Mouse (Mus musculus) megakaryocyte, adult 5-6 weeks (primary cell): ENCODE results near the gene Lamb1. TPM values are rescaled to one million over a fixed set of nuclear protein-coding genes. Genes with fewer than 3 reads are reported as not detected.

Experiments used
- ATAC-seq: 2 replicates; pipeline ENCODE4 v1.8.0; 2016; ENCODE audit warnings: mild to moderate bottlenecking, inconsistent platforms; ENCODE audit not compliant: poor library complexity, severe bottlenecking
- total RNA-seq, 2 experiments: library from RNA; stranded (forward) in 1 of 2; stranded (reverse) in 1 of 2; fragments of 153-499, 151-499 nt in 1 of 2; fragments of 221-1000, 200-1000 nt in 1 of 2; gene quantifications; 2 replicates each; pipeline versions ENCODE4 v1.2.3 to v1.2.4; 2015 to 2017

Gene Lamb1
- total RNA-seq, 2 experiments from 2014 or later = 0.20 to 2.5 TPM

DNA sequence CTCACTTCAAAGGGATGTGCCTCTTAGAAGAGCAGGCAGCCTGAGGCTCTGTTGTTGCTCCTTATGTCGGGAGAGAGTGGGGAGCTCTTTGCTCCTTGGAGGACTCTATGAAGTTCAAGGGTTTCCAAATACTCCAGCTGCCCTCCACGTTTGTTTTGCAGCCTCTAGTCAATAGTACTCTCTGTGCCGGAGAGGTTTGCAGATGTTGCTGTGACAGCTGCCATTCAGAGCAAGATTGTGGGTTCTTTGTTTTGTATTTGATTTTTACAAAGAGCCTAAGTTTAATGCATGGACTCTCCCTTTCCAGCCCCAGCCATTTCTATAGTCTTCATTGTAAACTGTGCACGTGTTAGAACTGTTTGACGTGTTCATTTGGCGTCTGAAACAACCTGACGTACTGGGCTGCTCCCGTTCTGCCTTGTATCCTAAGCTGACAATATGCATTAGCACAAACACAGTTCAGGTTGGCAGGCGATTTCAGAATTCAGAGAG is 16.1 kb downstream of the Lamb1 start:
- ATAC-seq = no peak

- ATAC-seq = no peak
These were observed 17.2 kb downstream of the Lamb1 start for GRCm38 (mm10) chr12:31282241-31282640.

- no peak for ATAC-seq
These were observed 18.1 kb downstream of the Lamb1 start for GRCm38 (mm10) chr12:31283131-31283530.

GRCm38 (mm10) chr12:31283617-31284136 is 18.6 kb downstream of the Lamb1 start:
- no peak for ATAC-seq

DNA sequence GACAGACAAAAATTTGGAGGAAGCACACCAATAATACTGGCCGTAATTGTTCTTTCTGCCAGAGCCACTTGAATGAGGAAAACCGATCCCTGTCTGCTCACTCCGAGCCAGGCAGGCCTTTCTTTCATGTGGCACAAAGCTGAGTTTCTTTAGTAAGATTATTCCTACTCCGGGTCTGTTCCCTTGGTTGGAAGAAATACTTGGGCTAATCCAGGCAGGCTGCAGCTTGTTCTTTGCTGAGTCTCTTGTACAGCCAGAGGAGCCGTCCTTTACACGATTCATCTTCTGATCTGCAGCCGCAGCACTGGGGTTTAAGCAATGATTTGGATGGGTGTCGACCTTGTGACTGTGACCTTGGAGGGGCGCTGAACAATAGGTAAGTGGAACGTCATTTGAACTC is 24.0 kb downstream of the Lamb1 start:
- ATAC-seq = no peak

GRCm38 (mm10) chr12:31290951-31291350 is 25.9 kb downstream of the Lamb1 start:
- ATAC-seq = no peak

GRCm38 (mm10) chr12:31293361-31294142 is 28.5 kb downstream of the Lamb1 start:
- ATAC-seq = no peak

DNA sequence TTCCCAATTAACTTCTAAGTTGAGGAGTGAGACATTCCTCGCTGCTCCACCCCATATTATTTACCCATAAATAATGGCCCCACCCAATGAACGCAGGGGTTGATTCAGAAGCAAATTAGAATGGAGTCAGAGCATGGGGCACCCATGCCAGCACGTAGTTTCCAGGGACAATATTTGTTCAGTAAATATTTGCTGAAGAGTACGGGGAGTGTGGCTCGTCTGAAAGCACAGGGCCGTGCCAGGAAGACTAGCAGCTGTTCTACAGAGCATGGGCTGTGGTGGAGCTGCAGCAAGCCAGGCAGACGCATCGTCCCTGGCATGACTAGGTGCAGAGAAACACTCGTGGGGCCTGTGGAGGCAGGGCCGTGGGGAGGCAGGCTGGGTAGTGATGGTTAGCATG is 29.5 kb downstream of the Lamb1 start:
- no peak for ATAC-seq

DNA sequence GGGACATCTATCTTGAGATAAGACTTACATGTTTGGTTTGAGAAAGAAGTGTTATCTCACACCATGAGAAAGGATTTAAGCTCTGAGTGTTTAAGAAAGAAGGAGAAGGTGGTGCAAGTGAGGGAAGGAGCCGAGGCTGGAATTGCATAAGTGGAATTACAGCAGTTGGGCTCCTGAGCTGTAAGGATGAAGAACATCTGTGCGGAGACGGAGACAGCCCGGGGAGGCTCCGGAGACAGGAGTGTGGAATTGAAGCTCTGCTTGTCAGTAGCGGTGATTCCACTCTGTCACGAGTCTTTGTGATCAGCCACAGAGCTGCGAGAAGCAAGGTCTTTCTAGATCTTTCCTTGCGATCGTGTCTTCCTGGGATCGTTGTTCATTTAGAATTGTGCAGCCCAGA is 30.0 kb downstream of the Lamb1 start:
- no peak for ATAC-seq

DNA sequence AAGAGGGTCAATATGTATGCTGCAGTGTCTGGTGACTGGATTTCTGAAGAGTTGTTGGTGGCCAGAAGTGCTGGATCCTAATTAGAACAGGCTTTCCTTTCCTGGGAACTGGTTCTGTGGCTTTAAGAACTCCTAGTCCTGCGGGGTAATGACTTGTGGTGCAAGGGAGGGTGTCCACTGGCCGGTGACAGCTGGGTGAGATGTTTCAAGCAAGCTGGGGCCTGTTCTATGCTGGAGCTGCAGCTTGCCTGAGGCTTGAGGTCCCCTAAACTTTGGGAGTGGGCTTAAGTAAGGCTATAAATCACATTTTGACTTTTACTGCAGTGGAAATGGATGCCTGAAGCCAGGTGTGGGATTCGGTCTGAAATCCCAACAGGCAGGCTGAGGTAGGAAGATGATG is 30.5 kb downstream of the Lamb1 start:
- no peak for ATAC-seq

GRCm38 (mm10) chr12:31296097-31296496 is 31.1 kb downstream of the Lamb1 start:
- no peak for ATAC-seq

DNA sequence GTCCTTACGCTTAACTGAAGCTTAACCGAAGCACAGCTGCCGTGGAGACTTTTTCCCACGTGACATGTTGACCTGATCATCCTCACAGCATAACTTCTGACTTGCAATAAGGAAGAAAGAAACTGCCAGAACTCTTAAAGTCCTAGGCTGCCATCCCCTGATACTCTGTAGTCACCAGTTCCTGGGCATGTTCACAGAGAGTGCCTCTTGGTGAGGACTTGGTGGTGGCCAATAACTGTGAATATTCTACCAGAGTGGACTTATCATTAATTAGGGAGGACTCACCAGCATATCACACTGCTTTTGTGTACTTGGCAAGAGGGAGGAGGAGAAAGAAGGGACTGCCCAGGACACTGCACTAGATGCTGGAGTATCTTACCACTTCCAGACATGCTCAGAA is 33.1 kb downstream of the Lamb1 start:
- no peak for ATAC-seq

- ATAC-seq = no peak
These were observed 33.5 kb downstream of the Lamb1 start for GRCm38 (mm10) chr12:31298530-31298929.

GRCm38 (mm10) chr12:31299126-31299525 is 34.1 kb downstream of the Lamb1 start:
- ATAC-seq = no peak

DNA sequence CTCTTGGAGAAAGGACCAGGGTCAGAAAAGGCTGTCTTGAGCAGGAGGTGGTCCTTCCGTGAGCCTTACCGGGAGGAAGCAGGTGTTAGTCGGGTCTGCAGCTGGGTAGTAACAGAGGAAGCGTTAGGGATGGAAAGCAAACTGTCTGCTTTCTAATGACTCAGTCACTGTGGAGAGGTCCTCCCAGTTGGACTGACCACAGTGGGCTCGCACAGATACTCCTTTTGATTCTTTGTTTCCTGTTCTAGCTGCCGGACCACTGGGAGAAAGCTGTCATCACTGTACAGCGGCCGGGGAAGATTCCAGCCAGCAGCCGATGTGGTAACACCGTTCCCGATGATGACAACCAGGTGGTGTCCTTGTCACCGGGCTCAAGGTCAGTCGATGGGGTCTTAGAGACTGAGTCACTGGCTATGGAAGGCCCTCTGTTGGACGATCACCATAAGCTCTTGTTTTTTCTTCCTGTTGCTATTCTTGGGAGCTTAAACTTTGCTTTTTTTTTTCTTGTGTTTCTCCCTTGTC is 34.7 kb downstream of the Lamb1 start:
- no peak for ATAC-seq

- no peak for ATAC-seq
These were observed 35.2 kb downstream of the Lamb1 start for GRCm38 (mm10) chr12:31300276-31300675.

DNA sequence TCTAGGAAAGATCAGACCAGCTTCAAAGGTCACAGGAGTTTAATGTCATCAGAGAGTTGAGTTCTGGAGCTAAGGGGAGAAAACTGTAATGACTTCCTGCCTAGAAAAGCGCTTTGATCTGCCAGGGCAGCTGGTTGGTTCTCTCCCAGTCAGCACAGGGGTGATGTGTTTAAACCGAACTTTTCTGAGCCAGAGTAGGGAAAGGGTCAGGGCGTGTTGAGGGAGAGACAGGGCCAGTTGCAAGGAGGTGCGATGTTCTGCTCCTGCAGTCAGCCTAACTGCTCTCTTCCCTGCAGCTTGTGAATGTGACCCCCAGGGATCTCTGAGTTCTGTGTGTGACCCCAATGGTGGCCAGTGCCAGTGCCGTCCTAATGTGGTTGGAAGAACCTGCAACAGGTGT is 37.2 kb downstream of the Lamb1 start:
- ATAC-seq = no peak

DNA sequence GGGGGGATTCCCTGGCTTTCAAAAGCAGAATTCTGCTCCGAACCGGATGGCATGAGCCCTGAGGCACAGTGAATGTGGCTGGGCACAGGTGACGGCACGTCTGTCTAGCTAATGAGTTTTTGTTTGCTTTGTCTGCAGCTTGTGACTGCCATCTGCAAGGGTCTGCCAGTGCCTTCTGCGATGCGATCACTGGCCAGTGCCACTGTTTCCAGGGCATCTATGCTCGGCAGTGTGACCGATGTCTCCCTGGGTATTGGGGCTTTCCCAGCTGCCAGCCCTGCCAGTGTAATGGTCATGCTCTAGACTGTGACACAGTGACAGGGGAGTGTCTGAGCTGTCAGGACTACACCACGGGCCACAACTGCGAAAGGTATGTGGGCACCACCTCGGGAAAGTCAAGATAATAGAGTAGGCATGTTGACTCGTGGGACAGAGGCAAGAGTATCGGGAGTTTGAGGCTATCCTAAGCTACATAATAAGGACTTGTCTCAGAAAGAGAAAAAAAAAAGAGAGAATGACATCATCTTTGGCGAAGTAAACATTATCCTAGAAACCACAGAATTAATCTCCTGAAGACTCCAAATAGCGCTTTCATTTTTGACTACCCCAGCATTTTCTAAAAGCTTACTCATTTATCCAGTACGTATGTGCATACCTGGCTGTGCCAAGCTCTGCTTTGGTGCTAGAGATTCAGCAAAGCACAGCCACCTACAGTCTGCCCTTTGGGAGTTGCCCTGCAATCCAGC is 37.9 kb downstream of the Lamb1 start:
- no peak for ATAC-seq

- ATAC-seq = no peak
These were observed 41.1 kb downstream of the Lamb1 start for GRCm38 (mm10) chr12:31306075-31306675.

DNA sequence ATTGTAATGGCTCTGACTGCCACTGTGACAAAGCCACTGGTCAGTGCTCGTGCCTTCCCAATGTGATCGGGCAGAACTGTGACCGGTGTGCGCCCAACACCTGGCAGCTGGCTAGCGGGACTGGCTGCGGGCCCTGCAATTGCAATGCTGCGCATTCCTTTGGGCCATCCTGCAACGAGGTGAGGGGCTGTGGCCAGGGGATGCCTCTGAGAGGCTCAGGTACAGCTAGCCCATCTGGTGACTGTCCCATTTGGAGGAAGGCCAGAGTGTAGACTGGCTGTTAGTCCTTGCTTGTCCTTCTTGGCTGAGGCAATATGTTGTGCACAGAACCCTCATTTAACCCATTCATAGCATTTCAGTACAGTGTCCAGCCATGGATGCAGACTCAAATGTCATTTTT is 42.0 kb downstream of the Lamb1 start:
- no peak for ATAC-seq

- ATAC-seq = no peak
These were observed 42.7 kb downstream of the Lamb1 start for GRCm38 (mm10) chr12:31307756-31308155.
